Mouse (Mus musculus): ENCODE data around the gene Tm2d3. TPM values are rescaled to one million over a fixed set of nuclear protein-coding genes. Genes with fewer than 3 reads are reported as not detected.

Gene Tm2d3
- 10 to 100 TPM; 18.2 to 19.0 TPM for total RNA-seq (2021)

GRCm38 (mm10) chr7:65690869-65691268 lies at the start of gene Tm2d3:
Tm2d3 (plus strand) TSS chr7:65691169.
- intact Hi-C loops (cut with DNase I), result no loop called here

GRCm38 (mm10) chr7:65642371-65643304 lies 48.3 kb upstream of the Tm2d3 start:
- intact Hi-C loops (cut with DNase I), result loop anchor here (5.0 kb wide), 1 partner anchor 325 kb away; no protein-coding TSS in a partner anchor
- no peak for DNase-seq

More at GRCm38 (mm10) chr7:65690869-65691268, at the start of gene Tm2d3:
- no peak for DNase-seq

- intact Hi-C loops (cut with DNase I), result loop anchor here (5.0 kb wide), 1 partner anchor 327 kb away; no protein-coding TSS in a partner anchor
- peak in 1 of 2 experiments; percentile 5 for DNase-seq
These were observed 47.0 kb upstream of the Tm2d3 start for GRCm38 (mm10) chr7:65643861-65644421.

- peak; percentile 90 to 91 for DNase-seq
- intact Hi-C loops (cut with DNase I), result loop anchor here (5.0 kb wide), 1 partner anchor 327 kb away; no protein-coding TSS in a partner anchor
These were observed 46.2 kb upstream of the Tm2d3 start, which contains the start of gene Tarsl2 for GRCm38 (mm10) chr7:65644643-65645351. Tarsl2 (plus strand) TSS chr7:65644898.

- no peak for DNase-seq
- intact Hi-C loops (cut with DNase I), result no loop called here
These were observed 45.0 kb upstream of the Tm2d3 start for GRCm38 (mm10) chr7:65645996-65646395.

- DNase-seq, result no peak
- intact Hi-C loops (cut with DNase I), result no loop called here
These were observed 40.3 kb upstream of the Tm2d3 start for GRCm38 (mm10) chr7:65650662-65651061.

- DNase-seq, result no peak
- intact Hi-C loops (cut with DNase I), result no loop called here
These were observed 33.4 kb upstream of the Tm2d3 start for GRCm38 (mm10) chr7:65657490-65658120.

GRCm38 (mm10) chr7:65663225-65663790 lies 27.7 kb upstream of the Tm2d3 start:
- intact Hi-C loops (cut with DNase I), result no loop called here
- no peak for DNase-seq

- no peak for DNase-seq
These were observed 27.1 kb upstream of the Tm2d3 start for GRCm38 (mm10) chr7:65663886-65664285.

GRCm38 (mm10) chr7:65667491-65667890 lies 23.5 kb upstream of the Tm2d3 start:
- no peak for DNase-seq
- intact Hi-C loops (cut with DNase I), result no loop called here

More at GRCm38 (mm10) chr7:65663886-65664285, 27.1 kb upstream of the Tm2d3 start:
- intact Hi-C loops (cut with DNase I), result no loop called here

- intact Hi-C loops (cut with DNase I), result no loop called here
These were observed 12.9 kb upstream of the Tm2d3 start for GRCm38 (mm10) chr7:65678050-65678449.

GRCm38 (mm10) chr7:65678900-65679595 lies 11.9 kb upstream of the Tm2d3 start:
- intact Hi-C loops (cut with DNase I), result no loop called here
- DNase-seq, result no peak

More at GRCm38 (mm10) chr7:65678050-65678449, 12.9 kb upstream of the Tm2d3 start:
- no peak for DNase-seq

GRCm38 (mm10) chr7:65681166-65681565 lies 9.8 kb upstream of the Tm2d3 start:
- intact Hi-C loops (cut with DNase I), result no loop called here
- no peak for DNase-seq

GRCm38 (mm10) chr7:65684256-65684835 lies 6.6 kb upstream of the Tm2d3 start:
- DNase-seq, result no peak
- intact Hi-C loops (cut with DNase I), result no loop called here

GRCm38 (mm10) chr7:65686664-65687063 lies 4.3 kb upstream of the Tm2d3 start:
- no peak for DNase-seq
- intact Hi-C loops (cut with DNase I), result no loop called here

GRCm38 (mm10) chr7:65691929-65692605 lies 1.1 kb downstream of the Tm2d3 start:
- no peak for DNase-seq
- intact Hi-C loops (cut with DNase I), result no loop called here

- intact Hi-C loops (cut with DNase I), result no loop called here
- DNase-seq, result no peak
These were observed 1.9 kb downstream of the Tm2d3 start for GRCm38 (mm10) chr7:65692883-65693282.

- intact Hi-C loops (cut with DNase I), result no loop called here
- peak; percentile 91 to 93 for DNase-seq
These were observed 2.4 kb downstream of the Tm2d3 start for GRCm38 (mm10) chr7:65693301-65693821.
